Mouse (Mus musculus) cerebellum, postnatal 14 days (tissue): ENCODE results near the gene Jaml.

Source experiments
- DNase-seq, 2 experiments: peaks; one replicate each; pipeline ENCODE4 v3.0.0; 2021; ENCODE audit warnings: mixed read lengths in 2 of 2

Jaml gene

GRCm38 (mm10) chr9:45121769-45122168 is 42.8 kb downstream of the Jaml start:
- DNase-seq = peak; percentile 89 to 91

DNA sequence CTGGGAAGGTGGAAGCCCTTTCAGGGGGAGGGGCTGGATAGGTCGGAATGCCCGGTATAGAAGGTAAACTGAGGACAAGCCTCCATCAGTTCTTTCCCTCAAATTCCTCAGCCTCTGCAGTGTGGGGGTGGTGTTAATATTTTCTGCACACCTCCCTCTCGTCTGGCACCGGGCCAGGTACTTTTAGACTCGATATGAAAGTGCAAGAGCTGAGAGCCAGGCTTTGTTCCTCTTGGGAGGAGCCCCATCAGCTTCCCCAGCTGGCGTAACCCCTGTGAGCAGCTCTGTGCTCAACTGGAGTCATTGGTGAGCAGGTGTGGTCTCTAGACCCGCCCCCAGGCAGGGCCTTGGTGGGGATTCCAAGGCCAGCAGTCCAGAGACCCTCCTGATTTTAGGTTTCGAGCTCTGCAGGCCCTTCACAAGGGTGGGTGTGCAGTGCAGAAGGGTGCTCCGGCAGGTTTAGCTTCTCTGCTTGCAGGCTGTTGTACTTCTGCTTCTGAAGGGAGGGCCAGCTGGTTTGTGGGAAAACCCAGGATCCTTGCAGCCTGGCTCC is 43.3 kb downstream of the Jaml start:
- DNase-seq = peak; percentile 54 to 66

DNA sequence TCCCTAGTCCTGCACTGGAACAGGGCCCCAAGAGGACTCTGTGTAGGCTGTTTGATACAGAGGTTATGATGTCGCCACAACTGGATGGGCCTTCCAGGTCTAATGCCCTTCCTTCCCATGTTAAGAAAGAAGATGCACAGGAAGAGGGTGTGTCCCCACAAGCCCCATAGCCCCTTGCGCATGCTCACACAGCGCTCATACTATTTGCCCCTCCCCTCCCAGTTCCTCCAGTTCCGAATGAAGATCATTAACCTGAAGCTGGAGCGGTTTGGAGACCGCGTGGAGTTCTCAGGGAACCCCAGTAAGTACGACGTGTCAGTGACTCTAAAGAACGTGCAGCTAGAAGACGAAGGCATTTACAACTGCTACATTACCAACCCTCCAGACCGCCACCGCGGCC is 46.2 kb downstream of the Jaml start:
- no peak for DNase-seq

- no peak for DNase-seq
Observed at GRCm38 (mm10) chr9:45126941-45127340, 48.0 kb downstream of the Jaml start.

GRCm38 (mm10) chr9:45130119-45130518 is 51.1 kb downstream of the Jaml start:
- DNase-seq = no peak

DNA sequence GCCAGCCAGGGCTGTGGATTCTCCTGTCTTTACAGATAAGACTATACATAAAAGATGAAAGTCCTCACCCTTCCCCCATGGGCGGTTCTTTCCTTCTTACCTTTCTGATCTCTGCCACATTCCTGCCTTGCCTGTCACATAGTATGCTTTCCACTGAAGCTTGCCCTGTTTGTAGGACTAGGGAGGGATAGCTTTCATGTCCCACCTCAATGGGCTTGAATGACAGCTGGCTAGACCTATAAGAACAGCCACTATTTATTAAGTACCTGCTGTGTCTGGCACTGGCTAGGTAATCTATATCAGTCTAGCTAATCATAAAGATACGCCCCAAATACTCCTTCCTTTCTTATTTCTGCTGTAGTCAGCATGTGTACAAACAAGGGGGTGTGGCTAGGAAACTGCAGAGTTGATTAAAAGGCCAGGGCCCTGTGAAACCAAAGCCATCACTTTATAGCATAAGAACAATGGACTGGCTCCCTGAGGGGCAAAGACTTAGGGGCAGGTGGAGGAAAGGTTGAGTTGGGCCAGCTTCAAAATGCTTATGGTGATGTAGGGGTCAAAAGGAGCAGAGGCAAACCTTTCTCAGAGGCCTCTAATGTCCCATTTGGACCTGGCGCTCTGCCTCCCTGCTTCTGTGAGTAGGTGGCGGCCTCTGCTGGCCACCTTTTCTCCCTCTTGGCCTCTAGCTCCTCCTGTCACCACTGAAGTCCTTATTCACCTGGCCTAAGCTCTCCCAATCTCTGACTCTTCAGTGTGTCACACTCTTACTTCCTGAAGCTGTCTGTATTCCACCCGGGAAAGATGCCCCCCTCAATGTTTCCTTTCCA is 54.7 kb downstream of the Jaml start:
- DNase-seq = peak; percentile 86 to 92

DNA sequence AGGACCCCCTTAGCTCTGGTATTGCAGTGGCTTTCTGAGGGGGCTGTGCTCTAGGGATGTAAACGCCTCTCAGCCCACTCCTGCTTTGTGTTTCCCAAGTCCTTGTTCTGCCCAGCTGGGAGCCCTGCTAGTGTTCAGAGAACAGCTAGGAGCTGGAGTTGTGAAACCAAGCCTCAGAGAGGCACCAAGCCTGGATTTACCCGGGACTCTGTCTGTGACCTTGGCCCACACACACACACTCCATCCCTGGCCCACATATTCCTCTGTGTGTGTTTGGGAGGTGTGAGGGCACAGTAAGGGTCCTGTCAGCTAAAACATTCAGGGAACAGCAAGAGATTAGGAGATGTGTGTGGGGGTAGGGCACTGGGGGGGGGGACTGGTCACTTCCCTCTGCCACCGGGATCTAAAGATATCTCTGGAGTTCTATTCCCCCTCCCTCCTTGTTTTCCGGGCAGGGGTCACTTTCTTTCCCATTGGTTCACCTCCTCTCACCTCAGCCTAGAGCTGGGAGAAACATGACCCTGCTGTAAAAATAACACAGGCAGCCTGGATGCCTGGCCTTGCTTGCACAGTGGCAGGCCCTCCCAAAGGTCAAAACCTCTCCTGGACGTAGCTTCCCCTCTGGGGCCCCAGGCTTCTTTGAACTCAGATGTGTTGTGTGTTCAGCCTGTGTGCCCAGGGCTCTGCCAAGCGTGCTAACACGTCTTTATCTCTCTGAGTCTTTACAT is 57.6 kb downstream of the Jaml start:
- DNase-seq = no peak

DNA sequence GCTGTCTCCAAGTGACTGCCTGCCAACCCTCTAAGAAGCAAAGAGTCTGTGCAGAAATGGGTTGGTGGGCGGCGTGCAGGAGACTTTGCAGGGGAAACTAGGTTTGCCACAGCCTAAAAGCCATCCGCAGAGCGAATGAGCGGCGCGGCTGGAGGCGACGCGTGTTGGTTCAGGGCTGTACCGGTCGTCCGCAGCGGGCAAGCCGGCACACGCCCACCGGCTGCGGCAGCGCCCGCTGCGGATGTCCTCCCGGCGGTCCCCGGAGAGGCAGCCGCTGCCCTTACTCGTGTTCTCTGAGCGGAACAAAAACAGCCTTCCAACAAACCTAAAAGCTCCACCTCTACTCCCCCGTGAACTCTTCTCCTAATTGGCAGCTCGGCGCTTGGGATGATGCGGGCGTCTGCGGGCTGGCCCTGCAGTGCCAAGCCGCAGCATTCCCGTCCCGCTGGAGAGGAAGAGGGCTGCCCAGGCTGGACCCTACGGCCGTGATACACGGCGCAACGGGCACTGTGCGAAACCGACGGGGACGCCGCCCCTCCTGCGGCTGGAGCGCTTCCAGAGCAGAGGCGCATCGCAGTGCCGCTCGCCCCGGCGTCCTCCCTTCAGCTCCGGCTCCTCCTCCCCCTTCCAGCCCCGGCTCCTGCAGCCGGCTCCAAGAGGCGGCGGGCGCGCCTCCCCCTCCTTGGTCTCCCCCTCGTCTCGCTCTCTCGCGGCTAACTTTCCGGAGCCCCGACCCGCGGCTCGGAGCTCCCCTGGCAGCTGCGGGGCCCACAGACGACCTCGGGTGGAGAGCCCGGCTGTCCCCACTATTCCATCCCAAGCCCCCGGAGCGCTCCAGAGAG is 59.4 kb downstream of the Jaml start, which contains the start of gene Scn4b:
Scn4b (plus strand) TSS at position 205 of the 842 bp plus-strand sequence.
- DNase-seq = peak; percentile 35 to 47

DNA sequence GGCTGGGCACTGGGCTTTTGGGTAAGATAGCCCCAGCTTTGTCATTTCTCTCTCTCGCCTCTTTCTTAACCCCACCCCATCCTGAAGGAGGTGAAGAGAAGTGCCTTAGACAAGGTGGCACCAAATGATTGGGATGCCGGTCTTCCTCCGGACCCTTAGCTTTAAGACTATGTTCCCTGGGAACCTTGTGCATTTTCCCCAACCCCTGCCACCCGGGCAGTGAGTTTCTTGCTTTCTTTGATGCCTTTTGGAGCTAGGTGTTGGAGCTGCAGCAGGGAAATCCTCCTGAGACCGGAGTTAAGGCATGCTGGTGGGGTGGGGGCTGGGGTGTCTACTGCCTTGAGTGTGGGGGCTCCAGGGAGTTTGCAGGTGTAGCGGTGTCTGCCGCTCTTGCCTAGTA is 60.1 kb downstream of the Jaml start:
- no peak for DNase-seq

DNA sequence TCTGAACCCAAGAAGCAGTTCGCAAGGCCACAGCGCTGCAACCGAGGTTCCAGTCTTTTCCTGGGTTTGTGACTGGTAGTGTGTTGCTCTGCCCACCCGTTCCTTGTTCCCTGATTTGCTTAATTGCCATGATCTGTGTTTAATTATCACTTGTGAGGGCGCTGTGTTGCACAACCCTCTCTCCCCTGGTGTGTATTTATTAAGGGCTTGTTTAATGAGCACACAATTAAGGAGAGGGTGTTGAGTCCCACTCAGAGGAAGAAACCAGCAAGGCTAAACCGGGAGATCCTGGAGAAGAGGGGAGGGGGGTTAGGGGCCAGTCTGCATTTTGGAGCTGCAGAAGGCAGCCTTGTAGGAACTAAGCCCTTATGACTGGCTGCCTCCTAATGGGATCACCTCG is 62.0 kb downstream of the Jaml start:
- no peak for DNase-seq

- DNase-seq = no peak
Observed at GRCm38 (mm10) chr9:45142686-45143085, 63.7 kb downstream of the Jaml start.

- DNase-seq = peak in 1 of 2 experiments; percentile 20
Observed at GRCm38 (mm10) chr9:45145533-45146266, 66.7 kb downstream of the Jaml start.

GRCm38 (mm10) chr9:45146267-45146597 is 67.2 kb downstream of the Jaml start:
- peak; percentile 89 to 93 for DNase-seq

DNA sequence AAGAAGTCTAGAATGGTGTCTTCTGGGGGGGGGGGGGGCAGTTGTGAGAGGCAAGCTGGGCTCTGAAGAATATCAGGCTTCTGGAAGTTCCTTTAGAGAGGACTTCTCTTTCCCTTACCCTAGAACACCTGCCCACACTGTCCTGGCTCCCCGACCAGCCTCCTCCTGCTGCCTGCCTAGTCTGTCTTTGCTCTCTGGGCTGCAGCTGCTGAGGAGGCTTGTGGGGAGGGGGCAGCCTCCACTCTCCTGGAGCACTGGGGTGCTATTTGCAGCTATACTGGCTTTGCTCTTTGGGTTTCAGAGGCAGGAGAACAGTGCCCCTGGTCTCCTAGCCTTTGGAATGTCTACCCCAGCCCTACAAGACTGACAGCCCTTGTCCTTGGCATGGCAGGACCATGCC is 72.0 kb downstream of the Jaml start:
- DNase-seq = no peak

GRCm38 (mm10) chr9:45153361-45153760 is 74.4 kb downstream of the Jaml start:
- no peak for DNase-seq
